Mouse (Mus musculus) neural tube, embryonic 11.5 days (tissue): ENCODE results near the gene Cmtr1. TPM values are rescaled to one million over a fixed set of nuclear protein-coding genes. Genes with fewer than 3 reads are reported as not detected.

ENCODE experiments used
- ATAC-seq: fragments of 200-750 bp; cut with Nextera tagmentation; 2 replicates; pipeline ENCODE4 v1.8.0; 2017; ENCODE audit warnings: moderate number of reproducible peaks, mild to moderate bottlenecking, moderate TSS enrichment, moderate library complexity; ENCODE audit not compliant: insufficient read depth, low FRiP score, low TSS enrichment
- DNase-seq: peaks from one replicate; pipeline ENCODE4 v3.0.0-alpha.2; 2015; ENCODE audit warnings: low spot score
- H3K27ac ChIP-seq: fragments of 300-500 bp; sonication (generic); 2 replicates; pipeline ENCODE4 v1.5.1; 2014; ENCODE audit warnings: low read depth, mild to moderate bottlenecking, low read length
- H3K27me3 ChIP-seq: fragments of 300-500 bp; sonication (generic); 2 replicates; pipeline ENCODE4 v1.6.1; 2014; ENCODE audit warnings: mild to moderate bottlenecking, low read length, mixed read lengths; ENCODE audit not compliant: control insufficient read depth, insufficient read depth
- H3K36me3 ChIP-seq: fragments of 300-500 bp; sonication (generic); 2 replicates; pipeline ENCODE4 v1.6.1; 2014; ENCODE audit warnings: mild to moderate bottlenecking, low read length, moderate library complexity, mixed read lengths; ENCODE audit not compliant: control insufficient read depth, insufficient read depth
- H3K4me1 ChIP-seq: fragments of 300-500 bp; sonication (generic); 2 replicates; pipeline ENCODE4 v1.6.1; 2014; ENCODE audit warnings: low read length, mixed read lengths; ENCODE audit not compliant: control insufficient read depth, insufficient read depth
- H3K4me2 ChIP-seq: fragments of 300-500 bp; sonication (generic); 2 replicates; pipeline ENCODE4 v1.6.1; 2014; ENCODE audit warnings: low read depth, mild to moderate bottlenecking, moderate library complexity
- H3K4me3 ChIP-seq: fragments of 300-500 bp; sonication (generic); 2 replicates; pipeline ENCODE4 v1.5.1; 2014; ENCODE audit warnings: low read depth, low read length
- H3K9ac ChIP-seq: fragments of 300-500 bp; sonication (generic); 2 replicates; pipeline ENCODE4 v1.6.1; 2014; ENCODE audit warnings: mild to moderate bottlenecking, low read length
- H3K9me3 ChIP-seq: fragments of 300-500 bp; sonication (generic); 2 replicates; pipeline ENCODE4 v1.6.1; 2016; ENCODE audit warnings: low read length; ENCODE audit not compliant: control insufficient read depth
- WGBS: fragments of 180-500 bp; shearing (Covaris S2); extraction: QIAGEN DNeasy Blood & Tissue Kit; methylation state at CpG from one replicate; pipeline ENCODE4 v1.1.7; 2014; 5-methylcytosine and 5-hydroxymethylcytosine counted together
- polyA plus RNA-seq: library from polyadenylated mRNA; unstranded; fragments of >200 nt; fragmentation: Nextera tagmentation; extraction: Ambion mirVana; gene quantifications from 2 replicates; pipeline ENCODE4 v1.2.1, GENCODE M21; 2014

The Cmtr1 gene
- polyA plus RNA-seq, 1 experiment from 2014 or later, result 147 TPM

- WGBS, result 55% methylated on average over 4 of the region's 4 CpGs
- Histone ChIP-seq H3K4me1 (peaks cover 10% of the 10 kb centered on the region), H3K27ac (no peak overlapping the region), H3K4me3 (no peak overlapping the region), H3K36me3 (no peaks in the 10 kb centered on the region), H3K9me3 (no peaks in the 10 kb centered on the region), H3K9ac (no peak overlapping the region), H3K27me3 (no peaks in the 10 kb centered on the region), H3K4me2 (no peak overlapping the region)
- DNase-seq (no peak), ATAC-seq (no peak)
Measured at GRCm38 (mm10) chr17:29754510-29754909, 94.1 kb downstream of the Cmtr1 start.

Other genes with a start within 250 kb of the Cmtr1 start
- gene Pim1, start 169.8 kb upstream of the Cmtr1 start, polyA plus RNA-seq, result 23.1 and 24.3 TPM in 2 replicates
- not detected in 2 replicates for gene Gm17657, start 111.0 kb upstream of the Cmtr1 start, polyA plus RNA-seq
- gene Tbc1d22b, start 110.8 kb upstream of the Cmtr1 start, polyA plus RNA-seq, result 19.9 and 22.1 TPM in 2 replicates
- 0.35 and 0.45 TPM in 2 replicates for gene Tmem217, start 108.2 kb upstream of the Cmtr1 start, polyA plus RNA-seq
- 109 and 112 TPM in 2 replicates for gene Rnf8, start 45.8 kb upstream of the Cmtr1 start, polyA plus RNA-seq
- gene Gm28043, start 45.7 kb upstream of the Cmtr1 start, polyA plus RNA-seq, result 2.7 and 2.9 TPM in 2 replicates
- gene Ccdc167, start 56.4 kb downstream of the Cmtr1 start, polyA plus RNA-seq, result 16.1 and 16.4 TPM in 2 replicates